Comparison of ENCODE assay signal across 8 mouse cellular contexts in genomic region chr17:28016056-28016797, GRCm38 (mm10).
DNase-seq lines count a peak whose midpoint lies in the region.

No protein-coding gene starts in this region.

- DNase-seq in ovary, adult 18-20 months (ENCODE audit: low spot score), result peak; percentile 66
- no peak for DNase-seq in ovary, postnatal 10 days (ENCODE audit: low spot score)
- DNase-seq in heart, adult 11 months, result peak; percentile 98
- peak; percentile 85 for DNase-seq in kidney, adult 11 months
- DNase-seq in lung, adult 18-20 months, result peak; percentile 65 to 81
- DNase-seq in thymus, adult 18-20 months, result no peak
- no peak for DNase-seq in urinary bladder, postnatal 10 days (ENCODE audit: low spot score)
- no peak for DNase-seq in left cerebral cortex, postnatal 14 days (ENCODE audit: low spot score in 2 of 2)

- intact Hi-C loops in left cerebral cortex, postnatal 14 days (cut with DNase I), result no loop called here

Comparison
In these comparisons a context has a peak if more than half of its experiments do, and no peak if none do; other contexts are left out.
1. DNase-seq: peak in ovary, adult 18-20 months (single experiment), heart, adult 11 months (single experiment), kidney, adult 11 months (single experiment) and lung, adult 18-20 months (2 of 2); none in ovary, postnatal 10 days (single experiment), thymus, adult 18-20 months (0 of 2), urinary bladder, postnatal 10 days (single experiment) and left cerebral cortex, postnatal 14 days (0 of 2).